Mouse (Mus musculus): ENCODE measurements around the gene Tctex1d2. TPM values are rescaled to one million over a fixed set of nuclear protein-coding genes. Genes with fewer than 3 reads are reported as not detected.

Tctex1d2 gene
- total RNA-seq (2015; ENCODE audit: low replicate concordance): 8.6 and 11.3 TPM in 2 replicates
- total RNA-seq (2017; ENCODE audit: low replicate concordance): 4.8 and 11.8 TPM in 2 replicates

GRCm38 (mm10) chr16:32419517-32420483 is at the start of gene Tctex1d2:
TSS of gene Tctex1d2 (plus strand) at chr16:32419702.
- peak; percentile 96 for ATAC-seq (replicated peaks; ENCODE audit: low FRiP score, poor library complexity, severe bottlenecking)

GRCm38 (mm10) chr16:32371351-32371750 is 48.2 kb upstream of the Tctex1d2 start:
- ATAC-seq (replicated peaks; ENCODE audit: low FRiP score, poor library complexity, severe bottlenecking): peak; percentile 70; the same call in 1 of the 2 replicates

- no peak for ATAC-seq (replicated peaks; ENCODE audit: low FRiP score, poor library complexity, severe bottlenecking)
Observed at GRCm38 (mm10) chr16:32379575-32379974, 39.9 kb upstream of the Tctex1d2 start.

- ATAC-seq (replicated peaks; ENCODE audit: low FRiP score, poor library complexity, severe bottlenecking): no peak
Observed at GRCm38 (mm10) chr16:32382901-32383300, 36.6 kb upstream of the Tctex1d2 start.

GRCm38 (mm10) chr16:32384885-32385284 is 34.6 kb upstream of the Tctex1d2 start:
- ATAC-seq (replicated peaks; ENCODE audit: low FRiP score, poor library complexity, severe bottlenecking): no peak

DNA sequence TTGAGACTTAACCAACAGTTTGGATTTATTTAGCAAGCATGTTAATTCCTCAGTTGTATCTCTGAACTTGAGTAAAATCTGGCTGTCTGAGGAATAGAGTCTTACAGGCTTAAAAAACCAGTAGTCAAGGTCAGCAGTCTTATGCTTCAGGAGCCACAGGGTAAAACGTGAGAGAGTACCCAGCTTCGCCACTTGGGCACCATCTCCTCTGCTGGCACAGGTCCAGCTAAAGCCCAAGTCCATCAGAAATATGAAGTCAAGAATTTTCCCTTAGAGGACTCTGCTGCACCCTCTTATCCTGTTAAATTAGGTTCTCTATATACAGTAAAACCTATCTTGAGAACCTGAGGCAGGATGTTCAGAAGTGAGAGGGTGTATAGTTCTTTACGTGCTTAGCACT is 32.7 kb upstream of the Tctex1d2 start:
- ATAC-seq (replicated peaks; ENCODE audit: low FRiP score, poor library complexity, severe bottlenecking): no peak

- no peak for ATAC-seq (replicated peaks; ENCODE audit: low FRiP score, poor library complexity, severe bottlenecking)
Observed at GRCm38 (mm10) chr16:32389049-32389448, 30.5 kb upstream of the Tctex1d2 start.

- no peak for ATAC-seq (replicated peaks; ENCODE audit: low FRiP score, poor library complexity, severe bottlenecking)
Observed at GRCm38 (mm10) chr16:32389841-32390240, 29.7 kb upstream of the Tctex1d2 start.

- ATAC-seq (replicated peaks; ENCODE audit: low FRiP score, poor library complexity, severe bottlenecking): no peak
Observed at GRCm38 (mm10) chr16:32390882-32391281, 28.6 kb upstream of the Tctex1d2 start.

- ATAC-seq (replicated peaks; ENCODE audit: low FRiP score, poor library complexity, severe bottlenecking): no peak
Observed at GRCm38 (mm10) chr16:32395679-32396540, 23.6 kb upstream of the Tctex1d2 start.

DNA sequence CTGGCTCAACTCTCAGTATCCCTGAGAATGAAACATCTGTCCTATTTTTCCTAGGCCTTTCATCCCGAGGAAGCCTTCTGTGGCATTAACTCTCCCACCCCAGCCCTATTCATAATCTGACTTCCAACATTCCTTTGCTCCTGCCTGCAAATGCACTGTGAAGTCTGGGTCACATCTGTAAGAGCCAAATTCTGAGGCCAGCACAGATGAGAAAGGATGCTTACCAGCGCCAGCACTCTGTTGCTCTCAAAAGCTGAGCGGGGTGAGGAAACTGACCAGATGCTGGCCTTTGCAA is 23.0 kb upstream of the Tctex1d2 start:
- no peak for ATAC-seq (replicated peaks; ENCODE audit: low FRiP score, poor library complexity, severe bottlenecking)

- ATAC-seq (replicated peaks; ENCODE audit: low FRiP score, poor library complexity, severe bottlenecking): no peak
Observed at GRCm38 (mm10) chr16:32398206-32398605, 21.3 kb upstream of the Tctex1d2 start.

- ATAC-seq (replicated peaks; ENCODE audit: low FRiP score, poor library complexity, severe bottlenecking): no peak
Observed at GRCm38 (mm10) chr16:32400267-32400666, 19.2 kb upstream of the Tctex1d2 start, which contains the start of gene Tm4sf19. TSS of gene Tm4sf19 (plus strand) at chr16:32400506.

- no peak for ATAC-seq (replicated peaks; ENCODE audit: low FRiP score, poor library complexity, severe bottlenecking)
Observed at GRCm38 (mm10) chr16:32401335-32401965, 18.1 kb upstream of the Tctex1d2 start.

DNA sequence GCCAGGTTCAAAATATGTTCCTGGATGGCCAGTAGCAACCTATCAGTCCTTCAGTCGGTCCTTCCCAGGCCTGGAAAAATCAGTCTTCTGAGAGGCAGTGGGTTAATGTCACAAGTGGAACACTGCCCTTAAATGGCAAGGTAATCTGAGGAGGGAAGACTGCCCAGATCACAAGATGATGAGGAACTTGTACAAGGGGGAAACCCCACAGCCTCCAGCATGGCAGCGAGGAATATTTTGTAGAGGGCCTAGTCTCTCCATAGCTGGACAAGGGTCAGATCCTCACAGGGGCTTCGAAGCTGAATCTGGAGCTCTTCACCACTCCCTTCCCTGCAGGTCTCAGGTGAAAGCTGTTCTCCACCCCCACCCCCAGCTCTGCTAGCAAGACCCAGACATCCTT is 16.7 kb upstream of the Tctex1d2 start:
- no peak for ATAC-seq (replicated peaks; ENCODE audit: low FRiP score, poor library complexity, severe bottlenecking)

DNA sequence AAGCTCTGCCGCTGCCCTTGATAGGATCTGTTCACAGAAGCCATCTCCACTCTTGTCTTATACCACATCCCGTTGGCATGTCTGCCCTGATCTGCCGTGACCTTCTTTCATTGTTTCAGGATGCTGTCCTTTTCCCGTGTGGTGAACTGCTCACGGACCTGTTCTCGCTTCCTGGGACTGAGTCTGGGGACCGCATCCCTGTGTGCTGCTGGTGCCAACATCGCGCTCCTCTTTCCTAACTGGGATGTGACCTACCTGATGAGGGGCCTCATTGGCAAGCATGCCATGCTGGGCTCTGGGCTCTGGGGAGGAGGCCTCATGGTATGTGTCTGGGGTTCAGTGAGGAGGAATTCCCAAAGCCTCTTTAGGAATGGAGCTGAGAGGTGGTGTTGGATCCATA is 13.8 kb upstream of the Tctex1d2 start:
- no peak for ATAC-seq (replicated peaks; ENCODE audit: low FRiP score, poor library complexity, severe bottlenecking)

DNA sequence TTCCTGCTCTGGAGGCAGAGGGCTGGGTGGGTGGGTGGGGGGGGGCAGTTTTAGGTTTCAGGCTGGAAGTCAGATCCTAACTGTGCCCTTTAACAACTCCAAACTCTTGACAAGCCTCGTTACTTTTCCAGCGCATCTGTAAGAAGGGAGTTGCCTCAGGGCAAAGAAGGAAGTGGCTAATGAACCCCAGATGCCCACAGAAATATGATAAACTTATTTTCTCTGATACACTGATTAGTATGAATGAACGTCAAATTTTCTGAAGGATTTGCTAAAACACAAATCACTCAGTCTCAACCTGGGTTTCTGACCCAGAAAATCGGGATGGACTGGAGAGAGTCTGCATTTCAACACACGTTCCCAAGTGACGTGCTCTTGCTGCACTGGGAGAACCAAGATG is 12.8 kb upstream of the Tctex1d2 start:
- ATAC-seq (replicated peaks; ENCODE audit: low FRiP score, poor library complexity, severe bottlenecking): no peak

- no peak for ATAC-seq (replicated peaks; ENCODE audit: low FRiP score, poor library complexity, severe bottlenecking)
Observed at GRCm38 (mm10) chr16:32407730-32408129, 11.8 kb upstream of the Tctex1d2 start.

DNA sequence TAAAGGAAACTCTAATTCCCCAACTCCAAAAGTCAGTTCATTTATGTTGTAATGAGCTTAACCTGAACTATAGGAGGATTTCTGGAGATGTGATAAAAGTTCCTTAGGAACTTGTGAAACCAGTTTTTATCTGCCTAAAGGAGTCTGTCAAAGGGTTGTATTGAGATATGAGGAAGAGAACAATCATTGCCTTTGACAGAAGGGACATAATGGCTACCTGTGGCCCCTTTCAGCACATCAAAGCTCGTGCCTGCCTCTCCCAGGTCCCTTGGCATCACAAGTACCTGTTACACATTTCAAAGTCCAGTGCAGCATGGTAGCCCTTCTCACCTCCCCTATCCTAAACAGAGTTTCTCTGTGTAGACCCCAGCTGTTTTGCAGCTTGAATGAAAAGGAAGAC is 2.0 kb upstream of the Tctex1d2 start:
- no peak for ATAC-seq (replicated peaks; ENCODE audit: low FRiP score, poor library complexity, severe bottlenecking)

- ATAC-seq (replicated peaks; ENCODE audit: low FRiP score, poor library complexity, severe bottlenecking): no peak
Observed at GRCm38 (mm10) chr16:32427506-32427905, 8.0 kb downstream of the Tctex1d2 start.

Measured in erythroid progenitor cell, adult 5-6 weeks (primary cell).